Mouse (Mus musculus) lung, postnatal 0 days (tissue): Measurements from ENCODE around the gene Mtmr12.

ENCODE experiments used
- CTCF ChIP-seq: IDR thresholded peaks from 2 replicates; pipeline ENCODE4 v1.5.1; 2016; ENCODE audit warnings: antibody characterized with exemption, mild to moderate bottlenecking
- EP300 ChIP-seq: IDR thresholded peaks from 2 replicates; pipeline ENCODE4 v1.6.1; 2016; ENCODE audit warnings: antibody characterized with exemption, mild to moderate bottlenecking, control low read depth

DNA sequence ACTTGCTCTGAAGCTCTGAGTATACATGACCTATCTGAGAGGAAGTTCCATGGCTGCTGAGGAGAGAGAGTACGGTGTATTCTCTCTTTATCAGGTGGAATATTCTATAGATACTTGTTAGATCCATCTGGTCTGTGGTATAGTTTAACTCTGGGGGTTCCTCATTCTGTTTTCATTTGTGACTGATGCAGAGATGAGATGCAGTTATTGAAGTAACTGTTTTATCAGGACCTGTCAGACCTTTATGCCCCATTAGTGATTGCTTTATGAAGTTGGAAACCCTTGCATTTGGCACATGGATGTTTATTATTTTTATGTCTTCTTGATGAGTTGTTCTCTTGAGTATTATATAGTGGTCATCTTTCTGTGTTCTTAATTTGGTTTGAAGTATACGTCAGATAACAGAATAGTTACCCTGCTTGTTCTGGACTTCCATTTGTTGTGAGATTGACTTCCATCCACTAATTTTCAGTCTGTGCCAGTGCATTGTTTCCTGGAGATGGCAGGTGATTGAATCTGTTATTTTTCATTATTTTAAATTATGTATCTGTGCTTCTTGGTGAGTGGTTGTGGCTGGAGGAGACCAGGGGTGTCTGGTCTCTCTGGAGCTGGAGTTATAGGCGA is 36.0 kb downstream of the Mtmr12 start:
- TF ChIP-seq CTCF, result no peak
- TF ChIP-seq EP300, result no peak
